Mouse (Mus musculus) MEL (cell line): ENCODE data around the gene Abcc6. TPM values are rescaled to one million over a fixed set of nuclear protein-coding genes. Genes with fewer than 3 reads are reported as not detected.

ENCODE experiments used
- DNase-seq: peaks from one replicate; pipeline ENCODE4 v3.0.0; 2011; ENCODE audit warnings: low read depth, low spot score
- H3K27ac ChIP-seq: 2 replicates; pipeline ENCODE4 v1.5.1; 2012; ENCODE audit warnings: low read depth, mild to moderate bottlenecking, control low read depth, low read length, moderate library complexity; ENCODE audit not compliant: control insufficient read depth
- H3K27me3 ChIP-seq, 2 experiments: fragments of 150-350 bp in 1 of 2; sonication (generic) in 1 of 2; 2 replicates each; pipeline ENCODE4 v1.6.1; 2012; ENCODE audit warnings: low read length in 2 of 2, mild to moderate bottlenecking in 2 of 2, improper control_type of control experiment in 1 of 2, moderate library complexity in 1 of 2; ENCODE audit not compliant: insufficient read depth in 2 of 2, control insufficient read depth in 1 of 2
- H3K36me3 ChIP-seq, 2 experiments: 2 replicates each; pipeline ENCODE4 v1.6.1; 2012 to 2014; ENCODE audit warnings: low read length in 2 of 2, improper control_type of control experiment in 1 of 2, inconsistent platforms in 1 of 2, mild to moderate bottlenecking in 1 of 2; ENCODE audit not compliant: insufficient read depth in 2 of 2, control insufficient read depth in 1 of 2
- H3K4me1 ChIP-seq, 2 experiments: fragments of 150-350 bp in 1 of 2; sonication (generic) in 1 of 2; 2 replicates each; pipeline ENCODE4 v1.6.1; 2012; ENCODE audit warnings: low read length in 2 of 2, improper control_type of control experiment in 1 of 2, mild to moderate bottlenecking in 1 of 2; ENCODE audit not compliant: insufficient read depth in 2 of 2, control insufficient read depth in 1 of 2
- H3K4me3 ChIP-seq, 2 experiments: fragments of 150-350 bp in 1 of 2; sonication (generic) in 1 of 2; 2 replicates each; pipeline ENCODE4 v1.5.1; 2012; ENCODE audit warnings: low read depth in 2 of 2, low read length in 2 of 2, mild to moderate bottlenecking in 2 of 2, moderate library complexity in 2 of 2, control low read depth in 1 of 2, improper control_type of control experiment in 1 of 2; ENCODE audit not compliant: control insufficient read depth in 1 of 2, insufficient read depth in 1 of 2
- H3K79me2 ChIP-seq: 2 replicates; pipeline ENCODE4 v1.6.1; 2012; ENCODE audit warnings: mild to moderate bottlenecking, low read length, moderate library complexity; ENCODE audit not compliant: control insufficient read depth, poor library complexity, insufficient read depth
- H3K9ac ChIP-seq: 2 replicates; pipeline ENCODE4 v1.6.1; 2012; ENCODE audit warnings: low read depth, mild to moderate bottlenecking, control low read depth, low read length, moderate library complexity; ENCODE audit not compliant: control insufficient read depth, poor library complexity, severe bottlenecking
- H3K9me3 ChIP-seq: fragments of 150-350 bp; sonication (generic); replicated peaks from 2 replicates; pipeline ENCODE4 v1.6.1; 2012; ENCODE audit warnings: mild to moderate bottlenecking, low read length, improper control_type of control experiment, moderate library complexity; ENCODE audit not compliant: insufficient read depth
- BHLHE40 ChIP-seq: IDR thresholded peaks from 2 replicates; pipeline ENCODE4 v1.6.1; 2012; ENCODE audit warnings: low read depth, mild to moderate bottlenecking, inconsistent platforms, low read length, improper control_type of control experiment, borderline replicate concordance
- CTCF ChIP-seq, 3 experiments: IDR thresholded peaks in 2 of 3; conservative IDR thresholded peaks in 1 of 3; 2 replicates each; pipeline ENCODE4 v1.5.1; 2011 to 2012; ENCODE audit warnings: low read length in 3 of 3, low read depth in 2 of 3, mild to moderate bottlenecking in 2 of 3, improper control_type of control experiment in 1 of 3, inconsistent platforms in 1 of 3, mixed read lengths in 1 of 3, moderate library complexity in 1 of 3; ENCODE audit not compliant: control insufficient read depth in 1 of 3, insufficient read depth in 1 of 3, poor library complexity in 1 of 3, severe bottlenecking in 1 of 3
- ELF1 ChIP-seq: IDR thresholded peaks from 2 replicates; pipeline ENCODE4 v1.6.1; 2014; ENCODE audit warnings: low read depth, mild to moderate bottlenecking, inconsistent platforms, low read length, improper control_type of control experiment, moderate library complexity
- GATA1 ChIP-seq: IDR thresholded peaks from 2 replicates; pipeline ENCODE4 v1.6.1; 2011; ENCODE audit warnings: low read depth, low read length, improper control_type of control experiment
- HCFC1 ChIP-seq: IDR thresholded peaks from 2 replicates; pipeline ENCODE4 v1.6.1; 2012; ENCODE audit warnings: low read depth, mild to moderate bottlenecking, inconsistent platforms, low read length, improper control_type of control experiment, moderate library complexity
- JUND ChIP-seq: IDR thresholded peaks from 2 replicates; pipeline ENCODE4 v1.6.1; 2011; ENCODE audit warnings: low read depth, mild to moderate bottlenecking, improper control_type of control experiment, low read length
- MAFK ChIP-seq: IDR thresholded peaks from 2 replicates; pipeline ENCODE4 v1.6.1; 2011; ENCODE audit warnings: low read depth, mild to moderate bottlenecking, low read length, improper control_type of control experiment, borderline replicate concordance
- MEF2A ChIP-seq: IDR thresholded peaks from 2 replicates; pipeline ENCODE4 v1.6.1; 2014; ENCODE audit warnings: low read depth, mild to moderate bottlenecking, inconsistent platforms, low read length, improper control_type of control experiment; ENCODE audit not compliant: poor library complexity, insufficient replicate concordance, severe bottlenecking; ENCODE audit errors: extremely low read depth
- MYB ChIP-seq: IDR thresholded peaks from 2 replicates; pipeline ENCODE4 v1.6.1; 2011; ENCODE audit warnings: mild to moderate bottlenecking, low read depth, low read length, improper control_type of control experiment
- MYC ChIP-seq: IDR thresholded peaks from 2 replicates; pipeline ENCODE4 v1.6.1; 2011; ENCODE audit warnings: low read depth, mild to moderate bottlenecking, low read length, improper control_type of control experiment, moderate library complexity
- NELFE ChIP-seq: IDR thresholded peaks from 2 replicates; pipeline ENCODE4 v1.6.1; 2011; ENCODE audit warnings: low read depth, low read length, improper control_type of control experiment
- POLR2A ChIP-seq, 2 experiments: IDR thresholded peaks; 2 replicates each; pipeline ENCODE4 v1.6.1; 2011 to 2012; ENCODE audit warnings: low read length in 2 of 2, mild to moderate bottlenecking in 2 of 2, control low read depth in 1 of 2, improper control_type of control experiment in 1 of 2, low read depth in 1 of 2, moderate library complexity in 1 of 2; ENCODE audit not compliant: control insufficient read depth in 1 of 2, insufficient read depth in 1 of 2, poor library complexity in 1 of 2
- POLR2AphosphoS2 ChIP-seq: IDR thresholded peaks from 2 replicates; pipeline ENCODE4 v1.6.1; 2011; ENCODE audit warnings: low read length, improper control_type of control experiment
- POLR2AphosphoS5 ChIP-seq: IDR thresholded peaks from 2 replicates; pipeline ENCODE4 v1.6.1; 2012; ENCODE audit warnings: low read depth, borderline replicate concordance, mild to moderate bottlenecking, inconsistent platforms, low read length, moderate library complexity, mixed read lengths
- RAD21 ChIP-seq: IDR thresholded peaks from 2 replicates; pipeline ENCODE4 v1.6.1; 2011; ENCODE audit warnings: mild to moderate bottlenecking, low read depth, low read length, improper control_type of control experiment
- RCOR1 ChIP-seq: IDR thresholded peaks from 2 replicates; pipeline ENCODE4 v1.6.1; 2012; ENCODE audit warnings: low read depth, mild to moderate bottlenecking, inconsistent platforms, low read length, improper control_type of control experiment
- TAL1 ChIP-seq: IDR thresholded peaks from 2 replicates; pipeline ENCODE4 v1.6.1; 2012; ENCODE audit warnings: mild to moderate bottlenecking, inconsistent platforms, low read length, moderate library complexity, mixed read lengths
- USF1 ChIP-seq: IDR thresholded peaks from 2 replicates; pipeline ENCODE4 v1.6.1; 2014; ENCODE audit warnings: low read depth, mild to moderate bottlenecking, inconsistent platforms, low read length, improper control_type of control experiment, moderate library complexity
- ZMIZ1 ChIP-seq: IDR thresholded peaks from 2 replicates; pipeline ENCODE4 v1.6.1; 2012; ENCODE audit warnings: low read depth, mild to moderate bottlenecking, inconsistent platforms, low read length, improper control_type of control experiment, moderate library complexity
- polyA plus RNA-seq, 2 experiments: library from polyadenylated mRNA; stranded (reverse) in 1 of 2; unstranded in 1 of 2; fragments of >175 nt in 1 of 2; fragments of >200 nt in 1 of 2; gene quantifications; 2 replicates each; pipeline versions ENCODE4 v1.2.1 to v1.2.4; 2012; ENCODE audit warnings: low replicate concordance in 2 of 2, low read depth in 1 of 2; ENCODE audit not compliant: insufficient read length in 2 of 2, insufficient read depth in 1 of 2, missing spikeins in 1 of 2
- total RNA-seq: library from RNA; depleted of rRNA; stranded (reverse); fragments of 300-350 nt; gene quantifications from 2 replicates; pipeline ENCODE4 v1.2.3, GENCODE M21; 2012

Abcc6 gene
- total and polyA plus RNA-seq, 3 experiments = 0.04 to 0.12 TPM; not detected in 1

DNA sequence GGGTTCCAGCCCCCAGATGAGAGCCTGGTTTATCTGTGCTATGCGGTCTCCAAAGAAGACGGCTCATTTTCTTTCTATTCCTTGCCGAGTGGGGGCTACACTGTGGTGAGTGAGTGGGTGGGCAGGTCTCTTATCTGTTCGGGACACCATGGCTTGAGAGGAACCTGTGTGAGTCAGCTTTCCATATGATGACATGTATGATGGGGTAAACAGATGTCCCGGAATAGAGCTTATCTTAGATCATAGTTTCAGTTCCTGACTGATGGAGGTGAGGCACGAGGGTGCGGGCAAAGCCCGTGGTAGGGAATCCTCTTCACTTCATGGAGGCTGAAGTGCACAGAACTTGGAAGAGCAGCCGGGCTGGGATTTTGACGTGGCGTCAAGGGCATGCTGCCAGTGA is 15.8 kb upstream of the Abcc6 start (continued):
- no peak for TF ChIP-seq MYC
- TF ChIP-seq, all 39 proteins: peak for 13

DNA sequence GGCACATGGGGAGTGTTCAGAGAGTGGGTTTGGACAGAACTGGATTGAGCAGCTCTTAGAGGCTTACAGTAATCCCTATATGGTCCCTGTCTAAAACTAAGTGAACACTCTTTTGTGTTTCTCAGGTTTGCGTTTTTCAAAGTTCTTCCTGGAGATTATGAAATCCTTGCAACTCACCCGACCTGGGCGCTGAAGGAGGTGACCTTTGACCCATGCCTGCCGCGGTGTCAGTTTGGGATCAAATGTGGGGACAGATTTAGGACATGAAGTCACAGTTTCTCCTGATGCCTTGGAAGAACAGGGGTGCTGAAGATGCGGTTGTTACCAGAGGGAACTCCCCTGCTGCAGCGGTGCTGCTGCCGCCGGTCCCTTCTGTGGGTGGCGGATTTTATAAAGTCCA is 14.0 kb upstream of the Abcc6 start:
- Histone ChIP-seq H3K9me3 (no peaks in the 10 kb centered on the region), H3K79me2 (no peaks in the 10 kb centered on the region; the same call in 1 of the 2 replicates), H3K27me3 (no peaks in the 10 kb centered on the region), H3K9ac (no peak overlapping the region), H3K4me1 (peaks cover 2 to 14% of the 10 kb centered on the region in 2 experiments), H3K27ac (no peak overlapping the region), H3K4me3 (no peak overlapping the region), H3K36me3 (peaks cover 11 to 17% of the 10 kb centered on the region in 2 experiments)
- no peak for DNase-seq
- no peak for TF ChIP-seq RCOR1
- TF ChIP-seq TAL1 = no peak
- TF ChIP-seq GATA1 = no peak
- no peak for TF ChIP-seq BHLHE40
- TF ChIP-seq CTCF (IDR thresholded peaks at IDR 0.05 in 2 of 3, conservative IDR thresholded peaks at IDR 0.05 in 1 of 3; ENCODE audit: control insufficient read depth in 1 of 3, insufficient read depth in 1 of 3, low read depth in 2 of 3, low read length in 3 of 3, poor library complexity in 1 of 3, severe bottlenecking in 1 of 3) = no peak
- no peak for TF ChIP-seq RAD21

GRCm38 (mm10) chr7:46039873-46040272 is 9.8 kb upstream of the Abcc6 start:
- TF ChIP-seq CTCF (IDR thresholded peaks at IDR 0.05 in 2 of 3, conservative IDR thresholded peaks at IDR 0.05 in 1 of 3; ENCODE audit: control insufficient read depth in 1 of 3, insufficient read depth in 1 of 3, low read depth in 2 of 3, low read length in 3 of 3, poor library complexity in 1 of 3, severe bottlenecking in 1 of 3) = no peak
- no peak for TF ChIP-seq ZMIZ1
- no peak for TF ChIP-seq MYB
- TF ChIP-seq RAD21 = no peak
- no peak for TF ChIP-seq POLR2AphosphoS2
- TF ChIP-seq MEF2A = no peak
- no peak for TF ChIP-seq MAFK
- no peak for TF ChIP-seq ELF1
- no peak for TF ChIP-seq POLR2A (IDR thresholded peaks at IDR 0.05; ENCODE audit: control insufficient read depth in 1 of 2, insufficient read depth in 1 of 2, low read depth in 1 of 2, low read length in 2 of 2, poor library complexity in 1 of 2)
- no peak for TF ChIP-seq NELFE
- TF ChIP-seq USF1 = no peak
- TF ChIP-seq POLR2AphosphoS5 = no peak
- no peak for TF ChIP-seq HCFC1
- no peak for TF ChIP-seq JUND
- TF ChIP-seq RCOR1 = no peak
- Histone ChIP-seq H3K36me3 (peaks cover 1 to 9% of the 10 kb centered on the region in 2 experiments), H3K4me1 (peaks cover 5 to 8% of the 10 kb centered on the region in 2 experiments), H3K79me2 (peaks cover 11% of the 10 kb centered on the region), H3K27ac (no peak overlapping the region), H3K27me3 (no peaks in the 10 kb centered on the region), H3K4me3 (no peak overlapping the region), H3K9ac (no peak overlapping the region), H3K9me3 (no peaks in the 10 kb centered on the region)
- DNase-seq = no peak
